Mouse (Mus musculus): Measurements from ENCODE around the gene Nr6a1. TPM values are rescaled to one million over a fixed set of nuclear protein-coding genes. Genes with fewer than 3 reads are reported as not detected.

The Nr6a1 gene
- polyA plus RNA-seq, 1 experiment from 2014 or later = 1.9 TPM

DNA sequence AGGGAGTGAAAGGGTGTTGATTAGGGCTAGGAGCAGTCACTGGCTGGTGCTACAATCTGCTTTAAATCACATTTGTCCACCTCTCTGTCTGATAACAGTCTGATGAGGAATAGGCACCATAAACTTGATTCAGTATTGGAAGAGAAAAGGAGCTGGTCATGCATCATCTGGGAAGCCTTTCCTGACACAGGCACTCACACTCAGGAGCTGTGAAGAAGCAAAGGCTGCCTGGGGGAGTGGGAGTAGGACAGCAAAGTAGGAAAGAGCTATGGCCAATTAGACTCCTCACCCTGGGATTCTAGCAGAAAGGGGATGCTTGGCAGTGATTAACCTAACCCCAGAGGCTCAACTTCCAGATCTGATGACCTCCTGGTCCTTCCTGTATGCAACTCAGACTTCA, 191.7 kb downstream of the Nr6a1 start:
- DNase-seq (no peak), ATAC-seq (ENCODE audit: insufficient read depth) (no peak)
- no peaks in the 10 kb centered on the region for H3K36me3 ChIP-seq (ENCODE audit: insufficient read depth)
- H3K27ac ChIP-seq (ENCODE audit: low read depth) = no peak overlapping the region
- H3K4me3 ChIP-seq (ENCODE audit: low read depth, low read length) = no peak overlapping the region
- H3K9me3 ChIP-seq (ENCODE audit: low read depth, low read length) = no peaks in the 10 kb centered on the region
- no peak overlapping the region for H3K4me2 ChIP-seq
- H3K4me1 ChIP-seq (ENCODE audit: insufficient read depth) = no peaks in the 10 kb centered on the region
- TF ChIP-seq CTCF (IDR thresholded peaks at IDR 0.05; ENCODE audit: low read depth) = no peak
- H3K27me3 ChIP-seq (ENCODE audit: insufficient read depth, low read length) = no peaks in the 10 kb centered on the region
- H3K9ac ChIP-seq = no peak overlapping the region

DNA sequence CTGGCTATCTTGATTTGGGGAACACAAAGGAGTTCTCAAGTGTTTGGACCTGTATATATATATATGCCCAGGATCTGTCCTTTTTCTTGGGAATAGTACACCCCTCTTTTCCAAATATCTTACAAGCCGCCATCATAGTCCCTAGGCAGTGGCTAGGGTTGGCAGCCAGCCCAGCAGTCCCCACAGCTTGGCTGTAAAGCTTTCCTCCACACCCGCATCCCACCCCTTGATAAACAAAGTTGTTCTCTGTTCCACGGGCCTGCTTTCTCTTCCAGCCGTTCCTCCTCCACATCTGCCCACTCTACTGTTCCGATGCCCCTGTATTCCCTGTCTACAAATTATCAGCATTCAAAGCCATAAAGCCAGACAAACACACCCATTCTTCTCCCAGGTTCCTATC, 192.8 kb downstream of the Nr6a1 start:
- Histone ChIP-seq H3K36me3 (ENCODE audit: insufficient read depth) (no peaks in the 10 kb centered on the region), H3K9ac (no peak overlapping the region), H3K27ac (ENCODE audit: low read depth) (no peak overlapping the region), H3K9me3 (ENCODE audit: low read depth, low read length) (no peaks in the 10 kb centered on the region), H3K27me3 (ENCODE audit: insufficient read depth, low read length) (no peaks in the 10 kb centered on the region), H3K4me3 (ENCODE audit: low read depth, low read length) (no peak overlapping the region), H3K4me1 (ENCODE audit: insufficient read depth) (no peaks in the 10 kb centered on the region), H3K4me2 (no peak overlapping the region)
- WGBS = 45% methylated on average over 5 of the region's 5 CpGs
- ATAC-seq (ENCODE audit: insufficient read depth) (no peak), DNase-seq (peak; percentile 44)
- no peak for TF ChIP-seq CTCF (IDR thresholded peaks at IDR 0.05; ENCODE audit: low read depth)

DNA sequence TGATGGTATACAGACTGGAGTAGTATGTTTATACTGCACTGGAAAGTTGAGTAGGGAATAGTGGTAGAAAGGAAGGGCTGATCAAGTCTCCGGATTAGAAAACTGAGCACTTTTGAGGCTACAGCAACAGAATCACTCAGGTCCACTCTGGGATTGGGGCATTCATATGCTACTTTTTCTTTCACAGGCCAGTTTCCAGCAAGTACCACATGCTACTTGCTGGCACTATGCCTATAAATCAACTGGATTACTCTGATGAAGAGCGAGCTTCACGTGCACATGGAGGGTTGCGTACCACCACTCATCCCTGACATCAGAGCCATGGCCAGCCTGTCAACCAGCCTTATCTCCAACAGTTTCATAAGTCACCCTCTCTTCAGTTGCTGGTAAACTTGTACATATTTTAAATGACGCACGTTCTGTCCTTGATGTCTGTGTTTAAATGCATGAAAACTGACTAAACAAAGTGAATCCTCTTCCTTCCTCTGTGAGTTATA, 197.1 kb downstream of the Nr6a1 start:
- H3K4me2 ChIP-seq = no peak overlapping the region
- 88% methylated on average over 6 of the region's 6 CpGs for WGBS
- H3K9ac ChIP-seq = no peak overlapping the region
- H3K4me1 ChIP-seq (ENCODE audit: insufficient read depth) = no peaks in the 10 kb centered on the region
- no peaks in the 10 kb centered on the region for H3K36me3 ChIP-seq (ENCODE audit: insufficient read depth)
- H3K4me3 ChIP-seq (ENCODE audit: low read depth, low read length) = no peak overlapping the region
- no peak for DNase-seq
- no peak for TF ChIP-seq CTCF (IDR thresholded peaks at IDR 0.05; ENCODE audit: low read depth)
- H3K9me3 ChIP-seq (ENCODE audit: low read depth, low read length) = no peaks in the 10 kb centered on the region
- no peaks in the 10 kb centered on the region for H3K27me3 ChIP-seq (ENCODE audit: insufficient read depth, low read length)
- no peak overlapping the region for H3K27ac ChIP-seq (ENCODE audit: low read depth)
- no peak for ATAC-seq (ENCODE audit: insufficient read depth)

DNA sequence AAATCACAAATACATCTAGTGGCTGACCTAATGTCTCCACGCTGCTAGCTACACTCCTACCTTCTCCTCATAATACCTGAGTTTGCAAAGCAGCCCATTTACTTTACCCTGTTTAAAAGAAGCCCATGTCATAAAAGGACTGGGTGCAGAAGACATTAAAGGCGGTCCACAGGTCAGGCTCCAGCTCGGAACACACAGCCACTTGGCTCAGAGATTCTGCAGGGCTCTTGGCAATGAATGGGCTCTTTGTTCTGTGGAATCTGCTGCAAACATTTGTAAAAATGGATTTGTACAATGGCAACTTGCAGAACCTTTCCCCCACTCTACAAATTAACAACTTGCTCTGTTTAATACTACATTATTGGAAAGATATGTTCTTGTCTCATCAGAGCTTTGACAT, 202.1 kb downstream of the Nr6a1 start:
- no peaks in the 10 kb centered on the region for H3K36me3 ChIP-seq (ENCODE audit: insufficient read depth)
- peak overlapping the region; percentile 79 for H3K27ac ChIP-seq (ENCODE audit: low read depth)
- H3K4me2 ChIP-seq = no peak overlapping the region
- TF ChIP-seq CTCF (IDR thresholded peaks at IDR 0.05; ENCODE audit: low read depth) = no peak
- ATAC-seq (ENCODE audit: insufficient read depth) (peak; percentile 62; the same call in 1 of the 2 replicates), DNase-seq (peak; percentile 50)
- H3K4me1 ChIP-seq (ENCODE audit: insufficient read depth) = no peaks in the 10 kb centered on the region; the same call in none of the 2 replicates
- no peak overlapping the region for H3K9ac ChIP-seq
- WGBS = 53% methylated on average over 3 of the region's 3 CpGs
- no peak overlapping the region for H3K4me3 ChIP-seq (ENCODE audit: low read depth, low read length)
- H3K27me3 ChIP-seq (ENCODE audit: insufficient read depth, low read length) = no peaks in the 10 kb centered on the region
- H3K9me3 ChIP-seq (ENCODE audit: low read depth, low read length) = no peaks in the 10 kb centered on the region

DNA sequence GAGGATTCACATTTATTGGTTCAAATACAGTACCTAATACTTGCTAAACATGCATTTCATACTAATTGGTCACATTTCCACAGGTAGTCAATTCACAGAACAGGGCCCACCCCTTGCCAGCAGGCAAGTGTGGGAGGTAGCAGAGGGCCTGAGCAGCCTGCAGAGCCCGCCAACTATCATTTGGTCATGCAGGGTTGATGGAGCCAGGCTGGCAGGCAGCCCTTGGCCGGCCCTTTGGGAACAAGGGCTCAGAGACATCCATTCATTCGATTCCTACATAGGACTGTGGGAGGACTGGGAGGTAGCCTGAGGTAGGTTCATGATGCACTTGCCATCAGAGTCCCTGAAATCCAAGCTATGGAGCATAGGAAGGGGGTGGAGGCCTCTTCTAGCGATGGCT, 204.1 kb downstream of the Nr6a1 start:
- DNase-seq (no peak), ATAC-seq (ENCODE audit: insufficient read depth) (no peak)
- no peaks in the 10 kb centered on the region for H3K27me3 ChIP-seq (ENCODE audit: insufficient read depth, low read length)
- H3K27ac ChIP-seq (ENCODE audit: low read depth) = no peak overlapping the region
- no peaks in the 10 kb centered on the region for H3K36me3 ChIP-seq (ENCODE audit: insufficient read depth)
- H3K4me2 ChIP-seq = no peak overlapping the region
- TF ChIP-seq CTCF (IDR thresholded peaks at IDR 0.05; ENCODE audit: low read depth) = no peak
- 89% methylated on average over 4 of the region's 4 CpGs for WGBS
- no peak overlapping the region for H3K4me3 ChIP-seq (ENCODE audit: low read depth, low read length)
- H3K9ac ChIP-seq = no peak overlapping the region
- H3K9me3 ChIP-seq (ENCODE audit: low read depth, low read length) = no peaks in the 10 kb centered on the region
- peaks cover 12% of the 10 kb centered on the region for H3K4me1 ChIP-seq (ENCODE audit: insufficient read depth)

DNA sequence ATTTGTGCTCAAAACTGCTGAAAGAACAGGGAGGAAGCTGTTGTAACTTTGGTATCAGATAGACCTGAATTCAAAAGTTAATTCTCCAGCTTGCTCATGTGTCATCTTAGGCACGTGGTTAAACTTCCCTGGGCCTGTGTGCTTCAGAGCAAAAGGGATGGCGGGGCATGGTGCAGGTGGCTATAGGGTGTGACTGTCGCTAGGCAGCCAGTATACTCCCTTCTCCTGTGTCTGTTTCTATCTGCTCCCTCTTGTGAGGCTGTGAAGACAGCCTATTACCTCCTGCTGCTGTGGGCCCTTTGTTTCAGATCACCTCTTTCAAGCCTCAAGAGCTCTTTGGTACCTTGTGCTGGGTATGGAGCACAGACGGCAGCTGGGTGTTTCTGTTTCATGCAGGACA, 205.4 kb downstream of the Nr6a1 start:
- Histone ChIP-seq H3K4me2 (no peak overlapping the region), H3K36me3 (ENCODE audit: insufficient read depth) (no peaks in the 10 kb centered on the region), H3K9ac (no peak overlapping the region), H3K4me3 (ENCODE audit: low read depth, low read length) (no peak overlapping the region), H3K9me3 (ENCODE audit: low read depth, low read length) (no peaks in the 10 kb centered on the region), H3K4me1 (ENCODE audit: insufficient read depth) (peaks cover 12% of the 10 kb centered on the region), H3K27ac (ENCODE audit: low read depth) (no peak overlapping the region), H3K27me3 (ENCODE audit: insufficient read depth, low read length) (no peaks in the 10 kb centered on the region)
- ATAC-seq (ENCODE audit: insufficient read depth) = no peak
- TF ChIP-seq CTCF (IDR thresholded peaks at IDR 0.05; ENCODE audit: low read depth) = no peak
- no peak for DNase-seq
- WGBS = 55% methylated on average over 4 of the region's 4 CpGs

DNA sequence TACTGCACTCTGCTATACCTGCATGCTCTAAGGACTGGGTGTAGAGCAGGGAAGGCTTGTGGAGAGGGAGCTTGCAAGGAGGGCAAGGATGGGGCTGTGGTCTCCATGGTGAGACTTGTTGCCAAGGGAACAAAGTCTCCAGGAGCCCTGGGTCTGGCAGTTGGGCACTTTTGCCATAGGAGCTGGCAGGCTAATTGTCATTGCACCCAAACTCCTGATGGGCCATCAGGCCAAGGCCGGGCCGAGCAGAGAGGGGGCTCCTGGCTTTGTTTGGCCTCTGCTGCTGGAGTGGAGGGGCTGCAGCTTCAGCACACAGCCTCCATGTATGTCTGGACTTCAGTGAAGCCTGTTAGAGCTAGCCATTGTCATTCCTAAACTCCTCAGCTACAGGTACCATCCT, 206.8 kb downstream of the Nr6a1 start:
- Histone ChIP-seq H3K27me3 (ENCODE audit: insufficient read depth, low read length) (no peaks in the 10 kb centered on the region), H3K4me3 (ENCODE audit: low read depth, low read length) (no peak overlapping the region), H3K36me3 (ENCODE audit: insufficient read depth) (no peaks in the 10 kb centered on the region), H3K4me2 (no peak overlapping the region), H3K4me1 (ENCODE audit: insufficient read depth) (peaks cover 12% of the 10 kb centered on the region), H3K9me3 (ENCODE audit: low read depth, low read length) (no peaks in the 10 kb centered on the region), H3K27ac (ENCODE audit: low read depth) (no peak overlapping the region), H3K9ac (no peak overlapping the region)
- no peak for TF ChIP-seq CTCF (IDR thresholded peaks at IDR 0.05; ENCODE audit: low read depth)
- DNase-seq (no peak), ATAC-seq (ENCODE audit: insufficient read depth) (no peak)
- 78% methylated on average over 2 of the region's 2 CpGs for WGBS

DNA sequence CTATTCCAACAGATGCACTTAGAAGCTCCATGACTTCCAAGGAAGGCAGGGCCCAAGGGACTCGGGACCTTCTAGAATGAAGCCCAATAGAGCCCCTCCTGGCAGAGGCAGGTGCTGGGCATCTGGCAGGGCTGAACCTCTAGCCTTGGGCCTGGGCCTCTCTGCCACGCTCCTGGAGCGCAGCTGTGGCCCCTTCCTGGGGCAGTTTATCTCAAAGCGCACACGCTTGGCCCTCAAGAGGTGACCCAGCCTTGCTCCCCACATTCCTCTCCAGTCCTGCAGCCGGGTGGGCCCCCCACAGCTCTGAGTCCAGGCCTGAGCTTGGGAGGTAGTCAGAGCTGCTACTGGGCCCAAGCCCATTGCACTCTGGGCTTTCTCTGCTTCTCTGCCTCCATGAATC, 208.1 kb downstream of the Nr6a1 start:
- DNase-seq (no peak), ATAC-seq (ENCODE audit: insufficient read depth) (peak; percentile 16; the same call in 1 of the 2 replicates)
- no peak overlapping the region for H3K4me3 ChIP-seq (ENCODE audit: low read depth, low read length)
- WGBS = 34% methylated on average over 6 of the region's 6 CpGs
- H3K27me3 ChIP-seq (ENCODE audit: insufficient read depth, low read length) = no peaks in the 10 kb centered on the region
- no peaks in the 10 kb centered on the region for H3K9me3 ChIP-seq (ENCODE audit: low read depth, low read length)
- H3K27ac ChIP-seq (ENCODE audit: low read depth) = no peak overlapping the region
- no peak overlapping the region for H3K4me2 ChIP-seq
- H3K9ac ChIP-seq = no peak overlapping the region
- H3K36me3 ChIP-seq (ENCODE audit: insufficient read depth) = no peaks in the 10 kb centered on the region
- no peak for TF ChIP-seq CTCF (IDR thresholded peaks at IDR 0.05; ENCODE audit: low read depth)
- peaks cover 12% of the 10 kb centered on the region for H3K4me1 ChIP-seq (ENCODE audit: insufficient read depth)
